Mouse (Mus musculus) induced T-regulatory cell, adult 2 months (primary cell): ENCODE measurements around the gene Cuta.
A peak's percentile ranks its signal among the peaks of the same experiment; 100 is the strongest.

Experiments used
- DNase-seq: peaks from one replicate; pipeline ENCODE4 v3.0.0-alpha.2; 2012; ENCODE audit warnings: low read depth

The Cuta gene

DNA sequence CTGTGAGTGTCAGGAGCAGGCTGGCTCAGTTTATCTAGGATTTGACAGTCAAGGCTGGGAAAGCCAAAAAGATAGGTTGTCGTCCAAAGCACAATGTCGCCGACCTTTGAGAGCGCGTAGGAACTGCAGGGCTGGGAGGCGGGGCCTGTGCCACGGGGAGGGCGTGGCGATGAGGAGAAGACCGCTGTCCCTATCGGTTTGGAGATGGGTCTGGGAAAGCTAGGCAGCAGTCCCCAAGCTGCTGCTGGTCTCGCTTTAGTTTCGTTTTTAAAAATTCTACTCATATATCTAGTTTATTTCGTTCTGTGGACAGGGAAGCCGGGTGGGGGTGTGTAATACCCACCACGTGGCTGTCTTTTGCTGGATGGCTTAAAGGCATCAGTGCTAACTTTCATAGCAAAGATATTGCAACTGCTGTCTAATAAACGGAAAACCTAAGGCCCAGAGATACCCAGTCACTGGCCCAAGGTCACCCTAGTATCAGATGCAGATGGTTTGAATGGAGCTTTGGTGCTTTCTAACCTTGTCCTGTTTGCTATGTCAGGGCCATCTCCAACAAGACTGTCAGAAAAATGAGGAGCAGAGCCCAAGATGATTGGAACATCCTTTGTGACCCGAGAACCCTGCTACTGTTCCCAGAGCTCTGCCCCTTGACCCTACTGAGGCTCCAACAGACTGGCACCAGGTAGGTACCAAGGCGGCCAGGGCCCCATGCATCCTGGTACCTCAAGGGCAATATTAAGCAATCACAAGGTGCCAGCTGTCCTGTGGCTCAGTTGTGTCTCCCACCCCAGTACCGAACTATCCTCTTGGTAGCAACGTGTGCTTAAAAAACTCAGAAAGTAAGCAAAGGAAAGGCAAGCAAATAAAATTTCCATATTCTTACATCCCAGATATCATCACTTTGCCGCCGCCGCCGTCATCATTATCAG is 54.1 kb downstream of the Cuta start:
- peak; percentile 88 for DNase-seq
